ENCODE assay signal across 12 mouse cellular contexts in genomic region chr6:51006074-51006591, GRCm38 (mm10).
DNase-seq lines count a peak whose midpoint lies in the region; ATAC-seq and TF ChIP-seq lines count a peak whose summit lies in the region.
"Had no signal": no experiment of that assay in that cellular context is flagged by ENCODE, and none has a peak within 500 bp of the region (broad histone marks: within the 10 kb centered on the region; RNA-seq: fewer than 3 reads in every experiment).

No protein-coding gene starts in this region.

- H3K4me2 ChIP-seq in kidney, embryonic 14.5 days (replicated peaks; ENCODE audit: low read depth, low read length), result no peak overlapping the region
- H3K4me2 ChIP-seq in hindbrain, embryonic 14.5 days (replicated peaks), result no peak overlapping the region
- H3K4me2 ChIP-seq in midbrain, embryonic 16.5 days (ENCODE audit: low read length), result no peak overlapping the region
- H3K4me2 ChIP-seq: heart, embryonic 12.5 days; liver, embryonic 13.5 days had no signal

- peak; percentile 86 for ATAC-seq in kidney, embryonic 14.5 days (ENCODE audit: low FRiP score, low TSS enrichment)
- no peak for ATAC-seq in hindbrain, embryonic 14.5 days (ENCODE audit: low FRiP score)
- ATAC-seq in midbrain, embryonic 16.5 days, result peak; percentile 78
- ATAC-seq: CD4-positive, CD25-positive, alpha-beta regulatory T cell, adult 4 months had no signal

- 27% methylated on average over 11 of the region's 11 CpGs for WGBS in kidney, embryonic 14.5 days
- 48% methylated on average over 11 of the region's 11 CpGs for WGBS in embryonic facial prominence, embryonic 10.5 days
- 48% methylated on average over 11 of the region's 11 CpGs for WGBS in hindbrain, embryonic 14.5 days
- WGBS in midbrain, embryonic 16.5 days, result 7% methylated on average over 11 of the region's 11 CpGs

- TF ChIP-seq CTCF in gastrocnemius, adult 2 months (IDR thresholded peaks at IDR 0.05), result no peak

- no peaks in the 10 kb centered on the region for H3K9me3 ChIP-seq in kidney, embryonic 14.5 days (ENCODE audit: control insufficient read depth, low read length)
- no peaks in the 10 kb centered on the region for H3K9me3 ChIP-seq in embryonic facial prominence, embryonic 10.5 days
- no peaks in the 10 kb centered on the region for H3K9me3 ChIP-seq in hindbrain, embryonic 14.5 days (ENCODE audit: control insufficient read depth, low read length)
- H3K9me3 ChIP-seq in midbrain, embryonic 16.5 days (replicated peaks; ENCODE audit: control insufficient read depth, low read length, poor library complexity, severe bottlenecking), result no peaks in the 10 kb centered on the region
- H3K9me3 ChIP-seq: heart, embryonic 12.5 days; liver, embryonic 13.5 days had no signal

- no peak for DNase-seq in kidney, adult 18-20 months
- DNase-seq in embryonic facial prominence, embryonic 10.5 days (ENCODE audit: low spot score), result peak; percentile 57
- DNase-seq in hindbrain, embryonic 14.5 days (ENCODE audit: low spot score), result peak; percentile 42
- DNase-seq in adrenal gland, postnatal 36 days, result no peak
- DNase-seq in heart, postnatal 14 days, result no peak
- no peak for DNase-seq in gastrocnemius, adult 2 months
- DNase-seq: liver, embryonic 13.5 days; right cerebral cortex, adult 18-20 months had no signal

- intact Hi-C loops in heart, postnatal 14 days (cut with DNase I), result no loop called here
- intact Hi-C loops in gastrocnemius, adult 2 months (cut with DNase I), result no loop called here

- no peak overlapping the region for H3K9ac ChIP-seq in kidney, embryonic 14.5 days (ENCODE audit: low read depth, low read length)
- H3K9ac ChIP-seq in hindbrain, embryonic 14.5 days, result no peak overlapping the region
- H3K9ac ChIP-seq in midbrain, embryonic 16.5 days (ENCODE audit: low read depth, low read length), result no peak overlapping the region; the same call in 1 of the 2 replicates
- H3K9ac ChIP-seq: heart, embryonic 12.5 days; liver, embryonic 13.5 days had no signal

- H3K27me3 ChIP-seq in kidney, embryonic 14.5 days (ENCODE audit: control insufficient read depth, insufficient read depth, low read length), result no peaks in the 10 kb centered on the region
- H3K27me3 ChIP-seq in embryonic facial prominence, embryonic 10.5 days (replicated peaks; ENCODE audit: low read depth, poor library complexity, severe bottlenecking), result no peaks in the 10 kb centered on the region
- H3K27me3 ChIP-seq in hindbrain, embryonic 14.5 days (ENCODE audit: control insufficient read depth, insufficient read depth, low read length), result no peaks in the 10 kb centered on the region
- H3K27me3 ChIP-seq in midbrain, embryonic 16.5 days (ENCODE audit: control insufficient read depth, insufficient read depth, low read depth, low read length), result no peaks in the 10 kb centered on the region
- H3K27me3 ChIP-seq: liver, embryonic 13.5 days had no signal

- peaks cover 13% of the 10 kb centered on the region for H3K4me1 ChIP-seq in kidney, embryonic 14.5 days (ENCODE audit: control insufficient read depth, insufficient read depth, low read length)
- peaks cover 70% of the 10 kb centered on the region for H3K4me1 ChIP-seq in embryonic facial prominence, embryonic 10.5 days
- H3K4me1 ChIP-seq in hindbrain, embryonic 14.5 days (replicated peaks; ENCODE audit: control insufficient read depth, insufficient read depth, low read length), result peaks cover 8% of the 10 kb centered on the region; the same call in 1 of the 2 replicates
- peaks cover 11% of the 10 kb centered on the region; the same call in 1 of the 2 replicates for H3K4me1 ChIP-seq in midbrain, embryonic 16.5 days (ENCODE audit: control insufficient read depth, insufficient read depth, low read length)
- H3K4me1 ChIP-seq: heart, embryonic 12.5 days; liver, embryonic 13.5 days had no signal

- H3K27ac ChIP-seq in kidney, embryonic 14.5 days (ENCODE audit: low read depth, low read length), result peak overlapping the region; percentile 59; the same call in 1 of the 2 replicates
- peak overlapping the region; percentile 82 for H3K27ac ChIP-seq in embryonic facial prominence, embryonic 10.5 days (replicated peaks)
- peak overlapping the region; percentile 36 for H3K27ac ChIP-seq in hindbrain, embryonic 14.5 days
- peak overlapping the region; percentile 51 for H3K27ac ChIP-seq in midbrain, embryonic 16.5 days (ENCODE audit: low read length)
- H3K27ac ChIP-seq in gastrocnemius, adult 2 months, result no peak overlapping the region; the same call in none of the 2 replicates
- H3K27ac ChIP-seq: liver, embryonic 13.5 days had no signal

- H3K4me3 ChIP-seq in kidney, embryonic 14.5 days (ENCODE audit: low read length), result no peak overlapping the region
- no peak overlapping the region for H3K4me3 ChIP-seq in embryonic facial prominence, embryonic 10.5 days
- H3K4me3 ChIP-seq in hindbrain, embryonic 14.5 days (replicated peaks; ENCODE audit: low read length), result no peak overlapping the region
- no peak overlapping the region for H3K4me3 ChIP-seq in midbrain, embryonic 16.5 days (ENCODE audit: low read depth, low read length)
- H3K4me3 ChIP-seq in gastrocnemius, adult 2 months, result no peak overlapping the region
- H3K4me3 ChIP-seq: heart, embryonic 12.5 days; liver, embryonic 13.5 days had no signal

- no peaks in the 10 kb centered on the region for H3K36me3 ChIP-seq in kidney, embryonic 14.5 days (ENCODE audit: control insufficient read depth, insufficient read depth, low read length)
- no peaks in the 10 kb centered on the region for H3K36me3 ChIP-seq in embryonic facial prominence, embryonic 10.5 days (replicated peaks)
- H3K36me3 ChIP-seq in hindbrain, embryonic 14.5 days (replicated peaks; ENCODE audit: control insufficient read depth, insufficient read depth), result no peaks in the 10 kb centered on the region
- H3K36me3 ChIP-seq in midbrain, embryonic 16.5 days (ENCODE audit: control insufficient read depth, insufficient read depth, low read length), result no peaks in the 10 kb centered on the region
- H3K36me3 ChIP-seq: heart, embryonic 12.5 days; liver, embryonic 13.5 days had no signal

Comparison
In these comparisons a context has a peak if more than half of its experiments do, and no peak if none do; other contexts are left out.
1. DNase-seq: peak in embryonic facial prominence, embryonic 10.5 days (single experiment) and hindbrain, embryonic 14.5 days (single experiment); none in kidney, adult 18-20 months (single experiment), adrenal gland, postnatal 36 days (0 of 2), heart, postnatal 14 days (0 of 2) and gastrocnemius, adult 2 months (single experiment).